Mouse (Mus musculus): ENCODE data around the gene Hspa13.

The Hspa13 gene

GRCm38 (mm10) chr16:75766388-75767249 lies at the start of gene Hspa13:
Gene Hspa13, minus strand, starts transcription at chr16:75767104.
- peak; percentile 97 for DNase-seq (ENCODE audit: low spot score)

DNA sequence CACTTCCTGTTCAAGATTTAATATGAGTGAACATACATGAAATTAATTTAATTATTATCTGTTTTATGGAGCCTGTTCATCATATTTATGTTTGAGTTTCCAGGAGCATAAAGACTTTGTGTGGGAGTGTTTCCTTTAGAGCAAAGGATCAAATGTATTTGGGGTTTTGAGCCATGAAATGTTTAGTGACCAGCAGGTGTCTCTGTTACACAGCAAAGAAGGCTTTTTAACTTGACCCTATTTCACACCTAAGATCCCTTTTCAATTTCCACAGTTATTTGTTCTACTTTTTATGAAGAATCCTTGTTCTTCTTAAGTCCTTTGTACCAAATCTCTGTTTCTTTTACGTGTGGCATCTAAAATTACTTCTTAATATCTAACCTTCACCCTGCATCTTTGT lies 12.4 kb upstream of the Hspa13 start:
- DNase-seq (ENCODE audit: low spot score) = no peak

DNA sequence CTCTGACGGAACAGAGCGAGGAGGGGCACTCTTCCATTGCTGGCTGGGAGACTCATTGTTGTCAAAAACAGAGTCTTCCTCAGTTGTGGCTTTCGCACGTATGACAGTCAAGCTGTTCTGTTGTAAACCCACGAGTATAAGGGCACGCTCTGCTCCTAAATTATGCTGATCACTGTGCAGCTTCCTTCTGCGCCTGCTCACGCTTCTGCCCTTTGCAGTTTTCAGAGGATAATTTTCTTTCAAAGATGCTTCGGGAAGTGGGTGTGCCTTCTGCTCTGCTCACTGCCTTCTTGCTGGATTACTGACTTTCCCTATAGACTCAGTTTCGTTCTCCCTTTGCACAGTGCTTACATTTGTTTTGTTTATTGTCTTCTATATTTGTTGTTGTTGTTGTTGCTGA lies 6.3 kb upstream of the Hspa13 start:
- no peak for DNase-seq (ENCODE audit: low spot score)

DNA sequence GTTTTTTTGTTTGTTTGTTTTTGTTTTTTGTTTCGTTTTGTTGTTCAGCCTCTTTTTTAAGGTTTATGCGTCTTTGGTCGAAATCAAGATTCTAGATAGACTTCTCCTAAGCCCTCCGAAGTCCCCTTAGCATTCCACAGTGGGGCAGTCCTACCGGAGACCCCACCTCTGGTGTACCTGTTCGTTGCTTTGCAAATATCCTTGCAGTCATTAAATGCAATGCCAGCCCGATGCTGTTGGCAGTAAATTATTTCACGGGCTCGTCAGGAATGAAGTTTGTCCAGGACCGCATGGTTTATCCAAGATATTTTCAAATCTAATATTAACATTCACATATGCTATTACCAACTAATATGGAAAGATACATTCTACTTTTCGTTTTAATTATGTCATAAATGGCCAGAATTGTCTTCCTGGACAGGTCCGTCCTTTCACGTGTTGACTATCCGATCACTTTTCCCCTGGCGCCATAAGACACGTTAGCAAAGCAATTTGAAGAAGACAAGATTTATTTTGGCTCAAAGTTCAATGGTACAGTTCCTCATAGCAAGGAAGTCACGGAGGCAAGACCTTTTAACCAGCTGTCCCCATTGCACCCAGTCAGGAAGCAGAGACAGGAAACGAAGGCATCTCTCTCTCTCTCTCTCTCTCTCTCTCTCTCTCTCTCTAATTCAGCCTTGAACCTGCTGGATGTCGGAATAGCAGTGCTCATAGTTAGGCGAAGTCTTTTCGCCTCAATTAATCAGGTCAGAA lies 522 bp upstream of the Hspa13 start:
- DNase-seq (ENCODE audit: low spot score) = no peak

DNA sequence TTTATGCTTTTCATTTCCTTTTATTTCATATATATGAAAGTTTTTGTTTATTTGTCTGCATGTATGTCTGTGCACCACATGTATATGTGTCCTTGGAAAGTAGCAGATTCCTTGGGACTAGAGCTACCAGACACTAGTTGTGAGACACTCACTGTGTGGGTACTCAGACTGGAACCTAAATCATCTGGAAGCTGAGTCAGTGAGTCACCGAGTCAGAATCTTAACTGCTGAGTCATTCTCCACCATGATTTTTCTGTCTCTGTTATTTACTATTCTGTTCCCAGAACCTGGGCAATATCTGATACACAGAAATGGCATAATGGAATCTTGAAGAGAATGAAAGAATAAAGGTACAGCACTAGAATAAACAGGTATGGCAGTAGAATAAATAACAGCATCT lies 14.0 kb downstream of the Hspa13 start:
- DNase-seq (ENCODE audit: low spot score) = no peak

DNA sequence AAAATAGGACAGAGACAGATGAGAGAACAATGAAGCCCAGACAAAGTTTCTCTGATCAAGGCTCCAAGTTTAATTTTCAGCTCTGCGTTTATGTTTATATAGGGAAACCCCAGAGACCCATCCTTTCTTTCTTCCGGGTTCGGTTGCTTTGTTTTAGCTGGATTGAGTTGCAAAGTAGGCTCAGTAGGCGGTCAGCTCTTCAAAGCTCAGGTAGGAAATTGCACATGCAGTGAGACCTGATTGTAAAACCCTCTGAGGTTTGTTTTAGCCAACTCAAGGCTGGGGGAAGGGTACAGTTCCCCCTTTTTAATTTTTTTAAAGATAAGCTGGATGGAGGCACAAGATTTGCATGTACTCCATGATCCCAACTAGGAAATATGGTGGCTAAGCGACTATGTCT lies 16.8 kb downstream of the Hspa13 start:
- DNase-seq (ENCODE audit: low spot score) = no peak

- no peak for DNase-seq (ENCODE audit: low spot score)
Measured at GRCm38 (mm10) chr16:75748926-75749325, 18.0 kb downstream of the Hspa13 start.

DNA sequence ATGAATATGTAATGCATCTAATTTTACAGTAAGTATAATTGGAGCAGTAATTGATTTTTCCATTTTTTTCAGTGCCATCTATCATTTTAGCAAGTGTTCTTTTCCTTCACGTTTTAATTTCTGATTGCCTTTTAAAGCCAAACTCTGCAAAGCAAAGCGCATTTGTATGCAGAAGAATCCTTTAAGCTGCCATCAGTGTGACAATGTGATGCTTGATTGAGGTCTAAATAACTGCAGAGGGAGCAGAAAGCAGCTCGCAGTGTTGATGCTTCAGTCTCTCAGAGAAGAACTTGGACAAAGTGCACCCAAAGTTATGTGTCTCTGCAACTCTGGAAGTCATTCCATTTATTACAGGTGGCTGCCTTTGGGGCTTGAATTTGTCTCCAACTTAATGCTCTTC lies 22.9 kb downstream of the Hspa13 start:
- DNase-seq (ENCODE audit: low spot score) = no peak

- DNase-seq (ENCODE audit: low spot score) = no peak
Measured at GRCm38 (mm10) chr16:75717405-75718173, 49.3 kb downstream of the Hspa13 start.

- peak; percentile 2 for DNase-seq (ENCODE audit: low spot score)
Measured at GRCm38 (mm10) chr16:75696176-75696575, 70.7 kb downstream of the Hspa13 start.

Data from ovary, adult 18-20 months (tissue).